Mouse (Mus musculus) left cerebral cortex, adult 11 months (tissue): Measurements from ENCODE around the gene Gm17490.

Experiments used
- DNase-seq: peaks from one replicate; pipeline ENCODE4 v3.0.0; 2022; ENCODE audit warnings: low spot score

The Gm17490 gene

DNA sequence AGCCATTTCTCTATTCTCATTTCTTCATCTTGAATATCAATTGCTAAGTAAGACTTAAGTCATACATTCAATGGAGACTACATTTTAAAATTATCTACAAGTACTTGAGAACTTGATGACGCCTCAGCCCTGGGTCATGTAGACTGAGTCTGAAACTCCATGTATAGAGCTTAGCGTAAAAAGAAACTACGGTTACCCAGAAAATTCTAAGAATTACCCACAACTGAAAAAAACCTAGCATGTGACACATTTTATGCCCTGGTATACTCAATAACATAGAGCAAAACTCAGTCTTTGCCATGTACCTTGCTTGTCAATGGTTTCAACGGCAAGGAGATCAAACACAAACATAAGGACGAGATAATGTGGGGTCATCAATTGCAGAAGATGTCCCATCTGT lies at the start of gene Gm17490:
Gene Gm17490, minus strand, starts transcription at position 375 of the 400 bp plus-strand sequence.
- no peak for DNase-seq

DNA sequence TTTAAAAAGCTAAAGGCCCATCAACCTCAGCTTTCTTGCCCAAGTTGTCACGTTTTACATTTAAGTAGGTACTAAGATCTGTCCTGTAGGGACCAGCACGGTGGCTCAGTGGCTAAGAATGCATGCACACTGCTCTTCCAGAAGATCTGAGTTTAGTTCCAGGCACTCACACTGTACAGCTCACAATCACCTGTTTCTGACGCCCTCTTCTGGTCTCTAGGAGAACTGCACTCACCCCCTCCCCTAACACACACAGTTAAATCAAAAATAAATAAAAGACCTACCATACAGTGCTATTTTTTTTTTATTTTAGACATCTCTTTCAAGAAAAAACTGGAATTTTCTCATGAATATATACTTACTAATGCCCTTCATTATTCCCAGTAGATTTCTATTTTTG lies 46.1 kb upstream of the Gm17490 start:
- no peak for DNase-seq

GRCm38 (mm10) chr2:11665326-11665725 lies 39.3 kb upstream of the Gm17490 start:
- no peak for DNase-seq

DNA sequence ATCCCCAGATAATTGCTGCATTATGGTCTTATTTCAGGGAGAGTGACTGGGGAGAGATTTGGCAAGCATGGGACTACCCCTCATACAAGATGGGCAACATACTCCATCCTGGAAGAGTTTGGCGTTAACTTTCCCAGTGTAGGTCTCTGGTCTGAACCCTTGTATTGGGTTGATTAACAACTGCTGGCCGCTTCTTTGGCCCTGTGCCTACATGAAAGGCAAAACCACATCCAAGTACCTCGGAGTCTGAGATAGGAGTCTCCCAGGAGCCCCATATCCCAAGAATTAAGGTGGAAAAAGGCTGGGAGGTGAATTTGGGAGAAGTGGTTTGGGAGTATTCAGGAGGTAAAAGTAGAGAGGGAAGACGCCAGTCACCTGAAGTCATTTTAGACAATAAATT lies 38.7 kb upstream of the Gm17490 start:
- no peak for DNase-seq

GRCm38 (mm10) chr2:11664367-11664766 lies 38.3 kb upstream of the Gm17490 start:
- DNase-seq = no peak

- DNase-seq = peak; percentile 72
Measured at GRCm38 (mm10) chr2:11663961-11664360, 37.9 kb upstream of the Gm17490 start.

- DNase-seq = no peak
Measured at GRCm38 (mm10) chr2:11662907-11663230, 36.8 kb upstream of the Gm17490 start.

DNA sequence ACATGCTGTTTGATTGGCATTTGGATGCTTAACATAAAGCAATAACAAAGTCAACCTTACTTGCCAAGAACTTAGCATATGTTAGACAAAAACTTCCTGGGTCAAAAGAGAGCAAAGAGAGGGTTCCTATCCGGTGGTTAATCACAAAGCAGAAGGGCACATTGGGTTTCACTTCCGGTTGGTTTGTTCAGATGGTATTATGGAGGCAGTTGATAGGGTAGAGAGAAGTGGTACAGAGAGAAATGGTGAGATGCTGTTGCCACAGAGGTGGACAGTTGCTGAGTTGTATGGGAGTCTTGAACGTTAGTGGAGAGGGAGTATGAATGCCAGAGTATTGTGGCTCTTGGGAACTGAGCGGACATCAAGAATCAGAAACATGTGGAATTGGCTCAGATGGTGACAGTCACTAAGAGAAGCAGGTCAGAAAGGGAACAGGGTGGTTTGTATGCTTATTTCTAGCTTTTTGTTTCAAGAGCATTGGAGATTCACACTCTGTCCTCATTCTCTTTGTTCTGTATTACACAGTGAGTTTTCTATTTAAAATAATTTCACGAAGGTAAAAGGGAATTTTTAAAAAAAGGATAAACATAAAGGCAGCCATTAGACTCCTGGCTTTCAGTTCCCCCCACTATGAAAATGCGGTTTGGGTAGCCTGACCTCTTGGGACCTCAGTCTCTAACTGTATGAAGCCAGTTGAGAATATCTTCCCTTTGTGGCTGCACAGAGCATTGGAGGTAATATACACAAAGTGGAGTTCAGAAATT lies 36.3 kb upstream of the Gm17490 start:
- no peak for DNase-seq

GRCm38 (mm10) chr2:11659263-11659662 lies 33.2 kb upstream of the Gm17490 start:
- DNase-seq = no peak

GRCm38 (mm10) chr2:11657581-11657980 lies 31.5 kb upstream of the Gm17490 start:
- no peak for DNase-seq

GRCm38 (mm10) chr2:11654990-11655931 lies 29.2 kb upstream of the Gm17490 start:
- peak; percentile 41 for DNase-seq

- DNase-seq = no peak
Measured at GRCm38 (mm10) chr2:11653780-11654179, 27.7 kb upstream of the Gm17490 start.

DNA sequence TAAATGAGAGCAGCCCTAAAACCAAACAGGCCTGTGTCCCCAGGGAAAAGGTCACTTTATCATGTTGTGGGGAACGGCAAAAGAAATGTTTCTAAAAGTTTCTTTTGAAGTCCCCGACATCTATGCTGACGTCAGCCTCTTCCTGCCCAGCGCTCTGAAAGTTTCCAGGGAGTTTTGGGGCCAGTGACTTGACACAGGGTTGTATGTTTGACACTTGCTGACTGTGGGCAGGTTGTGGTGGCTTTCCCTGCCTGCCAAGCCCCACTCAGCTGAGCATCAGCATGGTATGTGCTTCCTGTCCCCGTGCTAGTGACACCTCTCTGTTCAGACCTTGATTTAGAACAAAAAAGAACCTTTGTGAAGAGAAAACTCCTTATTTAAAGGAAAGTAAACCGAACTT lies 27.3 kb upstream of the Gm17490 start:
- no peak for DNase-seq

GRCm38 (mm10) chr2:11652780-11653179 lies 26.7 kb upstream of the Gm17490 start:
- no peak for DNase-seq

DNA sequence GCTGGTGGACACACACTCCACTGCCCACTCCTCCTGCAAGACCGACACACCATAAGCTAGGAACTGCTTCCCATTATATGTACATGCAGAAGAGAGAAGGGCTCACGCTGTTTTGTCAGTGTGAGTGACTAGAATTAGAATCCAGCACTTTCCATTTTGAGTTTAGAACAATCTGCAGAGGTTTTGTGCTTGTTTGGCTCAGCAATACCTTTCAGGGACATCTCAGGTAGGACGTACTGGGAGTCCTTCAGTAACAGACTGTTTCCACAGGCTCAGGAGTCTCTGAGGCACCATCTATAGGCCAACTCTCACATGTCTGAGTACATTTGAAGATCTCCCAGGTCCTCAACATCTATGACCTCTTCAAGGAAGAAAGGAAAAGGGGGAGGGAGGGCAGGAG lies 26.1 kb upstream of the Gm17490 start:
- no peak for DNase-seq

- no peak for DNase-seq
Measured at GRCm38 (mm10) chr2:11651476-11651875, 25.4 kb upstream of the Gm17490 start.

- DNase-seq = no peak
Measured at GRCm38 (mm10) chr2:11645297-11645696, 19.2 kb upstream of the Gm17490 start.

DNA sequence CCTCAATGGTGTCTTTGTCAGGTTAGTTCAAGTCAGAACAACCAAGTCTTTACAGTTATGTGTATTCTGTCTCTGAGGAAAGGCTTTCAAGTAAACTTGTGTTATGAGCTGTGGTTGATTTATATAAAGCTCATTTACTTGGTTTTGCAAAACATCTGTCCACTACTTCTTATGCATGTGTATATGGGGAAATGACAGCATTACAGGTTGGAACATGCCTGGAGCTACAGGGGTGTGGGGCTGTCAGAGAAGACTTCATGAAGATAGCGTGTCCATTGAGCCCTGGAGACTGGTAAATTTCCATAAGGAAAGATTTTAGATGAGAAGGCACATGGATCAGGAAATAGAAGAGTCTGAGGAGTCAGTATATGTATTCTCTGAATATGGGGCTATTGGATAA lies 18.0 kb upstream of the Gm17490 start:
- DNase-seq = no peak

GRCm38 (mm10) chr2:11642451-11642941 lies 16.4 kb upstream of the Gm17490 start, which contains the start of gene Il2ra:
TSS of gene Il2ra (plus strand) at chr2:11642807.
- DNase-seq = no peak

DNA sequence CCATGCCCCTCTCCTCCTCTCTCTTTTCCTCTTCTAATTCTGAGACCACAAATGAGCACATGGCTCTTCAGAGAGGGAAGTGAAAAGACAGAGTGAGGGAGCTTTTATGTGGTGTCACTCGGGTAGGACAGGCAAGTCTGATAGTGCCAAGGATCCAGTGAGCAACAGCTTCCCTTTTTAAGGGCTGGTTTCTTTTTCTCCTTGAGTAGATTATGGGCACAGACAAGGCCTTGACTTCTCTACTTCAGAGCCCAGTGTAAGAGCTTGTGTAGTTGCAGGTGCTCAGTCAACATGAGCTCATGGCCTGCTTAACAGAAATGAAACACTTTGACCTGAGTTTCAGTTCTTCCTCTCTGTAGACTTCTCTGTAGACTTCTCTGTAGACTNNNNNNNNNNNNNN lies 11.1 kb upstream of the Gm17490 start:
- no peak for DNase-seq

DNA sequence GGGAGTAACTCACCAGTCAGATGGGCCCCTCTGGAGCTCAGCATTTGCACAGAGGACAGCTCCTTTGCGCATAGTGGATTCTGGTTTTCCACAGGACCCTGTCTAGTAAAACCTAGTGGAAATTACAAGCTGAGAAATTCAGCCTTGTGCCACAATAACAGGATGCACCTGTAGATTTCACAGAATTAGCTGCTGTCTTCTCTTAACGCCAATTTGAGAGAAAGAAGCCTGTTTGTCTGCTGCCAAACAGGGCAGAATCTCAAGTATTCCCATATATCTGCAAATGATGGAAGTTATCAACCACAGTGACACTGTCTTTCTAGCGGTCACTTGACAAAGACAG lies 10.0 kb upstream of the Gm17490 start:
- no peak for DNase-seq

DNA sequence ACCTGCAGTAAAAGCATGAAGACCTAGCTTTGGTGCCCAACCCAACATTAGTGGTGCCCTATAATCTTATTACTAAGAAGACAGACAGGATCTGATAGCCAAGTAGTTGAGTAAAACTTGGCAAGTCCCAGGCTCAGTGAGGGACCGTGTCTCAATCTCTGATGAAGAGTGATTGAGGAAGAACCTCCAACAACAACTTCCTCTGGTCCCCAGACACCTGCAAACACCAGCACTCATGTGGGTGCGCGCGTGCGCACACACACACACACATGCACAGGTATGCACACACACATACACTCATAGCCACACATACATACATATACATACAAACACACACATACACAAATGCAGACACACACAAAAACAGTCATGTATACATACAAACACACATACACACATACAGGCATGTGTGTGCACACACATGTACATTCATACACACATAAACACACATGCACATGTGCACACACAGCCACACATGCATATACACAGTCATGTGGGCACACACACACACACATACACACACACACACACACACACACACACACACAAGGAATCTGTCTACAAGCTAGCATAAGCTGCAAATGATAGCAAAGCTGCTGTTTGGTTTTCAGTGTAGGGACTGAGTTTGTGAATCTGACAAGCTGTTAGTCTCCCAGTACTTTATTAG lies 9.5 kb upstream of the Gm17490 start:
- no peak for DNase-seq

GRCm38 (mm10) chr2:11635035-11635434 lies 9.0 kb upstream of the Gm17490 start:
- DNase-seq = no peak
